Mouse (Mus musculus): ENCODE results near the gene Smarcd1.

Gene Smarcd1

GRCm38 (mm10) chr15:99714206-99714605 lies 12.3 kb downstream of the Smarcd1 start:
- in situ Hi-C loops (cut with MboI, MseI): no loop called here

- in situ Hi-C loops (cut with MboI, MseI): no loop called here
Measured at GRCm38 (mm10) chr15:99714858-99715257, 12.9 kb downstream of the Smarcd1 start.

GRCm38 (mm10) chr15:99715361-99715865 lies 13.5 kb downstream of the Smarcd1 start:
- in situ Hi-C loops (cut with MboI, MseI): no loop called here

GRCm38 (mm10) chr15:99715982-99716746 lies 14.2 kb downstream of the Smarcd1 start:
- in situ Hi-C loops (cut with MboI, MseI): no loop called here

- in situ Hi-C loops (cut with MboI, MseI): no loop called here
Measured at GRCm38 (mm10) chr15:99716814-99717213, 14.9 kb downstream of the Smarcd1 start.

- in situ Hi-C loops (cut with MboI, MseI): no loop called here
Measured at GRCm38 (mm10) chr15:99717386-99718334, 15.7 kb downstream of the Smarcd1 start, which contains the start of gene Gpd1. Gene Gpd1, plus strand, starts transcription at chr15:99717515.

GRCm38 (mm10) chr15:99718461-99719021 lies 16.6 kb downstream of the Smarcd1 start:
- in situ Hi-C loops (cut with MboI, MseI): no loop called here

- in situ Hi-C loops (cut with MboI, MseI): loop anchor here (10.0 kb wide), 1 partner anchor 185 kb away; no protein-coding TSS in a partner anchor
Measured at GRCm38 (mm10) chr15:99719865-99720264, 17.9 kb downstream of the Smarcd1 start.

- in situ Hi-C loops (cut with MboI, MseI): loop anchor here (10.0 kb wide), 1 partner anchor 183 kb away; no protein-coding TSS in a partner anchor
Measured at GRCm38 (mm10) chr15:99721921-99722743, 20.2 kb downstream of the Smarcd1 start.

GRCm38 (mm10) chr15:99723120-99723514 lies 21.2 kb downstream of the Smarcd1 start:
- in situ Hi-C loops (cut with MboI, MseI): loop anchor here (10.0 kb wide), 1 partner anchor 182 kb away; no protein-coding TSS in a partner anchor

GRCm38 (mm10) chr15:99723515-99724291 lies 21.8 kb downstream of the Smarcd1 start:
- in situ Hi-C loops (cut with MboI, MseI): loop anchor here (10.0 kb wide), 1 partner anchor 181 kb away; no protein-coding TSS in a partner anchor

- in situ Hi-C loops (cut with MboI, MseI): loop anchor here (5.0 to 10.0 kb wide), 2 partner anchors 48 to 180 kb away; partner anchors contain the start of gene Cers5
Measured at GRCm38 (mm10) chr15:99724292-99725021, 22.5 kb downstream of the Smarcd1 start.

GRCm38 (mm10) chr15:99725341-99726155 lies 23.6 kb downstream of the Smarcd1 start, which contains the start of gene Cox14:
Gene Cox14, plus strand, starts transcription at chr15:99725618.
- in situ Hi-C loops (cut with MboI, MseI): loop anchor here (5.0 to 10.0 kb wide), 2 partner anchors 47 to 179 kb away; partner anchors contain the start of gene Cers5

- in situ Hi-C loops (cut with MboI, MseI): loop anchor here (5.0 to 10.0 kb wide), 2 partner anchors 46 to 178 kb away; partner anchors contain the start of gene Cers5
Measured at GRCm38 (mm10) chr15:99726549-99726948, 24.6 kb downstream of the Smarcd1 start.

GRCm38 (mm10) chr15:99727039-99727438 lies 25.1 kb downstream of the Smarcd1 start:
- in situ Hi-C loops (cut with MboI, MseI): loop anchor here (5.0 to 10.0 kb wide), 2 partner anchors 45 to 178 kb away; partner anchors contain the start of gene Cers5

- in situ Hi-C loops (cut with MboI, MseI): loop anchor here (5.0 to 10.0 kb wide), 2 partner anchors 45 to 177 kb away; partner anchors contain the start of gene Cers5
Measured at GRCm38 (mm10) chr15:99727525-99727924, 25.6 kb downstream of the Smarcd1 start.

- in situ Hi-C loops (cut with MboI, MseI): loop anchor here (5.0 to 10.0 kb wide), 2 partner anchors 44 to 177 kb away; partner anchors contain the start of gene Cers5
Measured at GRCm38 (mm10) chr15:99728211-99728610, 26.3 kb downstream of the Smarcd1 start.
